ENCODE assay signal across 11 mouse cellular contexts in genomic region chr8:107226183-107226582, GRCm38 (mm10).
DNase-seq lines count a peak whose midpoint lies in the region; ATAC-seq and TF ChIP-seq lines count a peak whose summit lies in the region.
"Had no signal": no experiment of that assay in that cellular context is flagged by ENCODE, and none has a peak within 500 bp of the region (broad histone marks: within the 10 kb centered on the region; RNA-seq: fewer than 3 reads in every experiment).

No protein-coding gene starts in this region.

- H3K27me3 ChIP-seq in midbrain, embryonic 10.5 days (ENCODE audit: low read depth, poor library complexity, severe bottlenecking), result no peaks in the 10 kb centered on the region
- no peaks in the 10 kb centered on the region for H3K27me3 ChIP-seq in midbrain, embryonic 16.5 days (ENCODE audit: control insufficient read depth, insufficient read depth, low read depth, low read length)
- H3K27me3 ChIP-seq in kidney, postnatal 0 days (ENCODE audit: insufficient read depth, low read length), result no peaks in the 10 kb centered on the region
- H3K27me3 ChIP-seq: limb, embryonic 13.5 days; neural tube, embryonic 13.5 days had no signal

- peaks cover 4% of the 10 kb centered on the region; the same call in 1 of the 2 replicates for H3K4me1 ChIP-seq in midbrain, embryonic 10.5 days
- no peaks in the 10 kb centered on the region for H3K4me1 ChIP-seq in midbrain, embryonic 16.5 days (ENCODE audit: control insufficient read depth, insufficient read depth, low read length)
- 0 out of 2 replicates have a peak, but pooled peaks cover 3% of the 10 kb centered on the region for H3K4me1 ChIP-seq in kidney, postnatal 0 days (replicated peaks; ENCODE audit: insufficient read depth, low read length)

- WGBS in midbrain, embryonic 10.5 days, result 66% methylated on average over 9 of the region's 9 CpGs
- 55% methylated on average over 9 of the region's 9 CpGs for WGBS in midbrain, embryonic 16.5 days
- WGBS in kidney, postnatal 0 days, result 20% methylated on average over 9 of the region's 9 CpGs

- no peak for TF ChIP-seq CTCF in kidney, postnatal 0 days (IDR thresholded peaks at IDR 0.05; ENCODE audit: low read depth)

- no peak overlapping the region for H3K27ac ChIP-seq in midbrain, embryonic 10.5 days (replicated peaks)
- H3K27ac ChIP-seq in midbrain, embryonic 16.5 days (ENCODE audit: low read length), result no peak overlapping the region
- no peak overlapping the region for H3K27ac ChIP-seq in kidney, postnatal 0 days
- H3K27ac ChIP-seq: limb, embryonic 13.5 days; neural tube, embryonic 13.5 days had no signal

- no peaks in the 10 kb centered on the region for H3K36me3 ChIP-seq in midbrain, embryonic 10.5 days
- no peaks in the 10 kb centered on the region for H3K36me3 ChIP-seq in midbrain, embryonic 16.5 days (ENCODE audit: control insufficient read depth, insufficient read depth, low read length)
- H3K36me3 ChIP-seq in kidney, postnatal 0 days (ENCODE audit: insufficient read depth, low read length), result no peaks in the 10 kb centered on the region
- H3K36me3 ChIP-seq: limb, embryonic 13.5 days; neural tube, embryonic 13.5 days had no signal

- peak; percentile 20 for DNase-seq in midbrain, embryonic 10.5 days (ENCODE audit: low spot score)
- peak; percentile 19 for DNase-seq in cerebellum, adult 9-11 months
- DNase-seq in kidney, postnatal 0 days (ENCODE audit: low spot score), result peak; percentile 78
- DNase-seq in retina, embryonic 14.5 days (ENCODE audit: low spot score), result peak; percentile 27
- no peak for DNase-seq in spleen, adult 12 weeks (ENCODE audit: low spot score)
- DNase-seq in frontal cortex, postnatal 14 days (ENCODE audit: low spot score in 2 of 2), result no peak
- DNase-seq in spleen, postnatal 4 days (ENCODE audit: low spot score in 2 of 2), result no peak
- DNase-seq: heart, adult 18-20 months had no signal

- no peak overlapping the region for H3K9ac ChIP-seq in midbrain, embryonic 16.5 days (ENCODE audit: low read depth, low read length)
- H3K9ac ChIP-seq in kidney, postnatal 0 days (ENCODE audit: low read depth, low read length), result no peak overlapping the region
- H3K9ac ChIP-seq: limb, embryonic 13.5 days; neural tube, embryonic 13.5 days had no signal

- H3K9me3 ChIP-seq in midbrain, embryonic 10.5 days (replicated peaks), result no peaks in the 10 kb centered on the region
- H3K9me3 ChIP-seq in midbrain, embryonic 16.5 days (replicated peaks; ENCODE audit: control insufficient read depth, low read length, poor library complexity, severe bottlenecking), result no peaks in the 10 kb centered on the region
- H3K9me3 ChIP-seq in kidney, postnatal 0 days (replicated peaks; ENCODE audit: low read length), result peaks cover 3% of the 10 kb centered on the region; the same call in 1 of the 2 replicates
- H3K9me3 ChIP-seq: limb, embryonic 13.5 days; neural tube, embryonic 13.5 days had no signal

- H3K4me3 ChIP-seq in midbrain, embryonic 10.5 days, result no peak overlapping the region
- no peak overlapping the region for H3K4me3 ChIP-seq in midbrain, embryonic 16.5 days (ENCODE audit: low read depth, low read length)
- H3K4me3 ChIP-seq in kidney, postnatal 0 days (replicated peaks; ENCODE audit: low read depth, low read length), result no peak overlapping the region
- H3K4me3 ChIP-seq: limb, embryonic 13.5 days; neural tube, embryonic 13.5 days had no signal

- ATAC-seq in midbrain, embryonic 16.5 days, result no peak
- peak; percentile 59 for ATAC-seq in kidney, postnatal 0 days (replicated peaks; ENCODE audit: low FRiP score, low read depth)

- no peak overlapping the region for H3K4me2 ChIP-seq in midbrain, embryonic 16.5 days (ENCODE audit: low read length)
- H3K4me2 ChIP-seq in kidney, postnatal 0 days (ENCODE audit: low read length), result no peak overlapping the region
- H3K4me2 ChIP-seq: limb, embryonic 13.5 days; neural tube, embryonic 13.5 days had no signal

Comparison
In these comparisons a context has a peak if more than half of its experiments do, and no peak if none do; other contexts are left out.
1. DNase-seq: peak in midbrain, embryonic 10.5 days (single experiment), cerebellum, adult 9-11 months (single experiment), kidney, postnatal 0 days (single experiment) and retina, embryonic 14.5 days (single experiment); none in spleen, adult 12 weeks (single experiment), frontal cortex, postnatal 14 days (0 of 2) and spleen, postnatal 4 days (0 of 2).